Mouse (Mus musculus) embryonic facial prominence, embryonic 15.5 days (tissue): ENCODE measurements at regions not wholly inside any gene's neighbourhood (a gene's known extent, or its start where the extent isn't known, plus 50 kb on each side); places are given as distances from the start of the nearest gene placed in this dataset.
"Not testable (repeated sequence)": the region's sequence is repeated elsewhere in the genome, so short reads cannot be mapped to it uniquely, and the experiment has no call there.

Experiments
- ATAC-seq: fragments of 200-750 bp; cut with Nextera tagmentation; 2 replicates; pipeline ENCODE4 v1.8.0; 2017; ENCODE audit warnings: low read depth, moderate TSS enrichment; ENCODE audit not compliant: insufficient number of reproducible peaks, low FRiP score, low TSS enrichment
- H3K27ac ChIP-seq: fragments of 300-500 bp; sonication (generic); replicated peaks from 2 replicates; pipeline ENCODE4 v1.5.1; 2015; ENCODE audit warnings: mild to moderate bottlenecking, inconsistent platforms
- H3K27me3 ChIP-seq: fragments of 300-500 bp; sonication (generic); 2 replicates; pipeline ENCODE4 v1.6.1; 2015; ENCODE audit warnings: inconsistent platforms
- H3K36me3 ChIP-seq: fragments of 300-500 bp; sonication (generic); 2 replicates; pipeline ENCODE4 v1.6.1; 2015; ENCODE audit warnings: mild to moderate bottlenecking, inconsistent platforms
- H3K4me1 ChIP-seq: fragments of 300-500 bp; sonication (generic); 2 replicates; pipeline ENCODE4 v1.6.1; 2015; ENCODE audit warnings: inconsistent platforms
- H3K4me2 ChIP-seq: fragments of 300-500 bp; sonication (generic); replicated peaks from 2 replicates; pipeline ENCODE4 v1.6.1; 2015; ENCODE audit warnings: mild to moderate bottlenecking, inconsistent platforms
- H3K4me3 ChIP-seq: fragments of 300-500 bp; sonication (generic); replicated peaks from 2 replicates; pipeline ENCODE4 v1.5.1; 2015; ENCODE audit warnings: mild to moderate bottlenecking, inconsistent platforms
- H3K9ac ChIP-seq: fragments of 300-500 bp; sonication (generic); 2 replicates; pipeline ENCODE4 v1.6.1; 2015; ENCODE audit warnings: inconsistent platforms
- H3K9me3 ChIP-seq: fragments of 300-500 bp; sonication (generic); replicated peaks from 2 replicates; pipeline ENCODE4 v1.6.1; 2016; ENCODE audit warnings: inconsistent platforms
- WGBS: fragments of 180-500 bp; shearing (Covaris S2); methylation state at CpG from one replicate; pipeline ENCODE4 v1.1.7; 2015; 5-methylcytosine and 5-hydroxymethylcytosine counted together

- 88% methylated on average over 2 of the region's 2 CpGs for WGBS
- Histone ChIP-seq H3K36me3 (no peaks in the 10 kb centered on the region), H3K27me3 (no peaks in the 10 kb centered on the region), H3K9ac (no peak overlapping the region), H3K9me3 (no peaks in the 10 kb centered on the region), H3K4me2 (no peak overlapping the region), H3K4me3 (no peak overlapping the region), H3K4me1 (no peaks in the 10 kb centered on the region), H3K27ac (no peak overlapping the region)
- ATAC-seq = no peak
Observed at GRCm38 (mm10) chr17:66206074-66206473, 82.8 kb downstream of the Ddx11 start.

GRCm38 (mm10) chr17:66207653-66208497 is 84.6 kb downstream of the Ddx11 start:
- not testable (repeated sequence) for ATAC-seq, H3K4me2 ChIP-seq, H3K4me1 ChIP-seq, H3K9ac ChIP-seq, H3K36me3 ChIP-seq, H3K27me3 ChIP-seq, H3K9me3 ChIP-seq, H3K27ac ChIP-seq, H3K4me3 ChIP-seq
- WGBS = 62% methylated on average over 6 of the region's 6 CpGs

DNA sequence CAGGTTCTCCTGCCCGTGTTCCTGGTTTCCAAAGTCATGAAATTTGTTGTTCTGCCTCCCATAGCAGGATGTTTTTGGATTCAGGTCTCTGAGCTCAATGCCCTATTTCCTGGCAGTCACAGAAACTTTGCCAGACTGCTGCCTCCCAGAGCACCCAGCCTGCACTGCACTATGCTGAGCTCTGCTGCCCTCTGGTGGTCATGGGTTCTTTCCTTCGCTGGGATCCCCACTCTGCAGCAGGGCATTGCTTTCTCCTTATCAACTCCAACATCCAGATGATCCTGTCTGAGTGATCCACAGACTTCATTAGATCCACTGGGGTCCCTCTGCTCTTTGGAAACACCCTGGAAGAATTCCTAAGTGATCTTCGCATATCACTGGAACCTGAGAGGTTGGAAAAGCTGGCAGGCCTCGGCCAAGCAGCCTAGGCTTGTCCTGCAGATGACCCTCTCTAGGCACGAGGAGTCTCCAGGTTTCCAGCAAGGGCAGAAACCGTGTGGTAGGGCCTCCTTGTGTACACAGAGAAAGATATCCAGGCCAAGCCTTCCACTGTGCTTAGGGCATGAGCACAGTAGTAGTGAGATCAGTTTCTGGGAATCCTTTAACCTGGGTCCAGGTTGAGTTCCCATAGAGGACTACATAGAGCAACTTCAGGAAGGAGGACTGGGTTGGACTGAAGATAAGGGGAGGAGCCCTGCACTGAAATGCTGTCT is 85.6 kb downstream of the Ddx11 start:
- not testable (repeated sequence) for H3K27me3 ChIP-seq, H3K9ac ChIP-seq, H3K4me1 ChIP-seq, H3K4me2 ChIP-seq, H3K4me3 ChIP-seq, H3K36me3 ChIP-seq, H3K27ac ChIP-seq, H3K9me3 ChIP-seq, ATAC-seq
- 44% methylated on average over 4 of the region's 6 CpGs for WGBS

DNA sequence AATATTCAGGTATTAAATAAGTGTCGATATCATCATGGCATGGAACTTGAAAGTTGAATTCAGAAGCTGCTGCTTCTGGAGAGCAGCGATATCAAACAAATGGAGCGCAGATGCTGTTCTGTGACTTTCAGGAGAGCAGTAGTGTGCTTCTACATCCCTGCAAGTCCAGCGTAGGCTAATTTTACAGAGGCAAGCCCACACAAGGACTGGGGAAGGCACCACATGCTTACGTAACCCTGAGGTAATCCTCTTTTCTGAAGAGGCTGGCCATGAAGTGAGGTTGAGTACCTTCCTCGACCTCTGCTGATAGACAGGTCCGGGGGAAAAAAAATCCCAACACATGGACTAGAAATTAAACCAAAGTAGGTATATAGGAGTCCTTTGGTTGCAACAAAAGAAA is 88.2 kb downstream of the Ddx11 start:
- Histone ChIP-seq H3K9ac (no peak overlapping the region), H3K9me3 (no peaks in the 10 kb centered on the region), H3K4me3 (no peak overlapping the region), H3K27ac (no peak overlapping the region), H3K4me1 (no peaks in the 10 kb centered on the region), H3K4me2 (no peak overlapping the region), H3K27me3 (no peaks in the 10 kb centered on the region), H3K36me3 (no peaks in the 10 kb centered on the region)
- WGBS = 77% methylated on average over 7 of the region's 7 CpGs
- ATAC-seq = no peak

DNA sequence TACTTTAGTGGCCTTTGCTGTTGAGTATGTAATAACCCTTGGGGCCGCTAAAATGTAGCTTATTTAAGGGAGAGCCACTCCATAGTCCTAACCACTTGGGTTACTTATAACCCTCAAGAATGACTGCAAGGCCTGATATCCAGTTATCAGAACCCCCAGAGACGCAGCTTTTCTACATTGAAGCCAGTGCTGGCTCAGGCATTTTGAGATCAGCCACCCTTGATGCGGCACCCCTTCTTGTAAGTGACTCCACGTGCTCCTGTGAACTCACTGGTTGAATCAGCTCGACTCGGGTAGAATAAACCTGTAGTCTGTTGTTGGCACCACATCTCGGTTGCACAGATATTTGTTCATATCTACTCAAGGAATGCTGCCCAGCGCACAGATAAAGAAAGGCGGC is 89.3 kb downstream of the Ddx11 start:
- Histone ChIP-seq H3K9me3 (no peaks in the 10 kb centered on the region), H3K36me3 (no peaks in the 10 kb centered on the region), H3K4me2 (no peak overlapping the region), H3K27me3 (no peaks in the 10 kb centered on the region), H3K4me1 (no peaks in the 10 kb centered on the region), H3K4me3 (no peak overlapping the region), H3K27ac (no peak overlapping the region), H3K9ac (no peak overlapping the region)
- no peak for ATAC-seq
- WGBS = 95% methylated on average over 9 of the region's 9 CpGs

DNA sequence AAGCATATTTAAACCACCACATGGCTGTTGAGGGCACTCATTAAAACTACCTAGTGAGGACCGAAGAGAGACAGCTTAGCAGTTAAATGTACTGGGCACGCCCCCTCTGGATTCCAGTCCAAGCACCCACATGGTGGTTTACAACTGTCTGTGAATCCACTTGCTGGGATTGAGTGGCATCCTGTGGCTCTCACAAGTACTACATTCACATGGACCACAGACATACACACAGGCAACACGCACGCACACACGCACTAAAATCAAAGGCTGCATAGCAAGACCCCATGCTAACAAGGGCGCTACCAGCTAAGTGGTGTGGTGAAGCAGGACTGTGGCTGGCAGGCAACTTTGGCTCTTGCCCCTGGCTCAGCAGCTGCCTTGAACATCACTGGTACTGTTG is 95.0 kb downstream of the Ddx11 start:
- H3K27ac ChIP-seq = no peak overlapping the region
- no peak for ATAC-seq
- no peak overlapping the region for H3K4me2 ChIP-seq
- H3K27me3 ChIP-seq = no peaks in the 10 kb centered on the region
- no peaks in the 10 kb centered on the region for H3K9me3 ChIP-seq
- H3K4me1 ChIP-seq = no peaks in the 10 kb centered on the region
- H3K4me3 ChIP-seq = no peak overlapping the region
- no peaks in the 10 kb centered on the region for H3K36me3 ChIP-seq
- 93% methylated on average over 6 of the region's 6 CpGs for WGBS
- H3K9ac ChIP-seq = no peak overlapping the region

DNA sequence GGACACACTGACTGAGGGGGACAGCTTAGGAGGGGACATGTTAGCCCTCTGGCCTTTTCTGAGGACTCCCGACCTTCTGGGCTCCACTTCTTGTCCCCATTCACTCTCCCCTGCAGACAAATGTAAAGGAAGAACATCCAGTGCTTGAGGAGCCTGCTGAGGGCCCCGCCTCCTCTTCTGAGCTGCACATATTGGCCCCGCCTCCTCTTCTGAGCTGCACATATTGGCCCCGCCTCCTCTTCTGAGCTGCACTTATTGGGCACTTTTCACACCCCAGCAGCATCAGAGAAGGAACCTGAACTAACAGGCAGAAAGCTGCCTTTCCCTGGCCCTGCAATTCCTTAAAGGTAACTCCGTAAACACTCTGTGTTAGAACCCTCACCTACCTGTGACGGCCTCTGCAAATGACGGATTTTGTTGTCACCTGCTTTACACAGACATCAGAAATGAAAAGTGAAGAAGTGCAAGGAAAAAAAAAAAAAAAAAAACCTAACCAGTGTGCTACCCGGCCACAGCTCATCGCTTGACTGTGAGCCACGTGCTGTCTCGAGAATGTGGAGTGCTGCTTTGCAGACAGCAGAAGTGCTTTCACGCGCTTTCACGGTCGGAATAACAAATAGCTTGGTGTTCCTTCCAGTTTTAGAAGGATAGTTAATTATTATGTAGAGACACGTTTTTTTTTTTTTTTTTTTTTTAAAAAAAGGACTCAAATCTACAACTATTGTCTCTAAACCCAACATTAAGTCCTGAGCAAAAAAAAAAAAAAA is 96.5 kb downstream of the Ddx11 start:
- H3K4me3 ChIP-seq = no peak overlapping the region
- H3K4me2 ChIP-seq = no peak overlapping the region
- no peak for ATAC-seq
- WGBS = 64% methylated on average over 16 of the region's 16 CpGs
- no peak overlapping the region for H3K9ac ChIP-seq
- H3K36me3 ChIP-seq = no peaks in the 10 kb centered on the region
- no peak overlapping the region for H3K27ac ChIP-seq
- H3K9me3 ChIP-seq = no peaks in the 10 kb centered on the region
- no peaks in the 10 kb centered on the region for H3K27me3 ChIP-seq
- no peaks in the 10 kb centered on the region for H3K4me1 ChIP-seq

DNA sequence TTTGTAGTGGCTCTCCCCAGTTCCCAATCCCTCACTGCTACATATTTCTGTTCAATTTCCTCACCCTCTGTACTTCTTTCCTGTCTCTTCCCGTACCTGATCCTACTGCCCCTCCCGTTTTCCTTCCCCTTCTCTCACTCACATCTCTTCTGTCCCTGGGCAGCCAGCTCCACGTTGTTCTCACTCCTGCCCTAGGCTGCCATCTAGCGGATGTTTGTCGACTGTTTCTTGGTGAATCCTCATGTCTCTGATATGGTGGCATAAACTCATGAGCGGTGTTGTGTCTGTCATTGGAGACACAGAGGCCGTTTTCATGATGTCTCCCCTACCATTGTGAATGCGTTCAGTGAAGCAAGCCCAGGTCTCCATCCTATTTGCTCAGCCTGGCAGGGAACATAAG is 97.9 kb downstream of the Ddx11 start:
- Histone ChIP-seq H3K4me1 (no peaks in the 10 kb centered on the region), H3K27ac (no peak overlapping the region), H3K9me3 (no peaks in the 10 kb centered on the region), H3K27me3 (no peaks in the 10 kb centered on the region), H3K4me3 (no peak overlapping the region), H3K9ac (no peak overlapping the region), H3K36me3 (no peaks in the 10 kb centered on the region), H3K4me2 (no peak overlapping the region)
- 8% methylated on average over 8 of the region's 8 CpGs for WGBS
- ATAC-seq = no peak

GRCm38 (mm10) chr17:66223711-66224110 is 100.4 kb downstream of the Ddx11 start:
- H3K9me3 ChIP-seq = no peaks in the 10 kb centered on the region
- H3K9ac ChIP-seq = no peak overlapping the region
- WGBS = 89% methylated on average over 13 of the region's 13 CpGs
- H3K4me3 ChIP-seq = no peak overlapping the region
- no peak overlapping the region for H3K27ac ChIP-seq
- H3K27me3 ChIP-seq = no peaks in the 10 kb centered on the region
- H3K36me3 ChIP-seq = no peaks in the 10 kb centered on the region
- H3K4me1 ChIP-seq = no peaks in the 10 kb centered on the region
- ATAC-seq = no peak
- no peak overlapping the region for H3K4me2 ChIP-seq

DNA sequence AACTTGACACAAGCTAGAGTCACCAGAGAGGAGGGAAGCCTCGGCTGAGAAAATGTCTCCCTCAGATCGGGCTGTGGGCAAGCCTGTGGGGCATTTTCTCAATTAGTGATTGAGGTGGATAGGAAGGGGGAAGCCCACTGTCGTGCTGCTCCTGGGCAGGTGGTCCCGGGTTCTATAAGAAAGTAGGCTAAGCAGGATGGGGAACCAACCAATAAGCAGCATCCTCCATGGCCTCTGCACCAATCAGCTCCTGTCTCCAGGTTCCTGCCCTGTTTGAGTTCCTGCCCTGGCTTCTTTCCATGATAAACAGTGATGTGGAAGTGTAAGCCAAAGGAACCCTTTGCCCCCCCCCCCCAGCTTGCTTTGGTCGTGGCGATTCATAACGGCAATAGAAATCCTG is 100.9 kb downstream of the Ddx11 start:
- Histone ChIP-seq H3K4me3 (no peak overlapping the region), H3K9ac (no peak overlapping the region), H3K27ac (no peak overlapping the region), H3K9me3 (no peaks in the 10 kb centered on the region), H3K4me1 (no peaks in the 10 kb centered on the region), H3K36me3 (no peaks in the 10 kb centered on the region), H3K27me3 (no peaks in the 10 kb centered on the region), H3K4me2 (no peak overlapping the region)
- WGBS = 51% methylated on average over 7 of the region's 7 CpGs
- no peak for ATAC-seq

- Histone ChIP-seq H3K4me1 (peaks cover 6% of the 10 kb centered on the region; the same call in 1 of the 2 replicates), H3K4me2 (no peak overlapping the region), H3K36me3 (no peaks in the 10 kb centered on the region), H3K27me3 (0 out of 2 replicates have a peak, but pooled peaks cover 4% of the 10 kb centered on the region), H3K27ac (no peak overlapping the region), H3K9me3 (no peaks in the 10 kb centered on the region), H3K4me3 (no peak overlapping the region), H3K9ac (no peak overlapping the region)
- WGBS = 81% methylated on average over 8 of the region's 8 CpGs
- ATAC-seq = no peak
Observed at GRCm38 (mm10) chr17:66232391-66232790, 109.1 kb downstream of the Ddx11 start.
